Mouse (Mus musculus): ENCODE measurements around the gene Tmcc1. TPM values are rescaled to one million over a fixed set of nuclear protein-coding genes. Genes with fewer than 3 reads are reported as not detected.
"Not testable (repeated sequence)": the region's sequence is repeated elsewhere in the genome, so short reads cannot be mapped to it uniquely, and the experiment has no call there.

The Tmcc1 gene
- total RNA-seq, 2 experiments from 2014 or later: 25.8 to 26.8 TPM

- DNase-seq (ENCODE audit: low spot score in 2 of 2): no peak
Measured at GRCm38 (mm10) chr6:116081375-116081774, 111.9 kb downstream of the Tmcc1 start.

DNA sequence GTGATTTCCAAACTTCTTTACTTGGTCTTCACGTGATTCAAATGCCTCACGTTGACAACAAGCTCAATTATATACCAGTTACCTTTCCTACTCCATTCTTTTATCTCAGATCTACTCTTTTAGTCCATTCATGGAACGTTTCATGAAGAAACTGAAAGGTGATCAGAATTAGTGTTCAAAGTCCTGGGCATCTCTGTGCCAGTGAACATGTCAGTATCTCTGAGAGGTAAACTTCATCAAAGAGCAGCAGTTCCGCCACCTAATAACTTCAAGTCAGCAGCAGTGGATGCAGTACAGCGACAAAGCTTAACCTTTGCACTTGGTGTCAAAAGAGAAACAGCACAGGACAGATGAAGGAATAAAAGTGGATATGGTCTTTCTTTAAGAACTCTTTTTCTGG, 112.5 kb downstream of the Tmcc1 start:
- no peak for DNase-seq (ENCODE audit: low spot score in 2 of 2)

- DNase-seq (ENCODE audit: low spot score in 2 of 2): no peak
Measured at GRCm38 (mm10) chr6:116077608-116078007, 115.7 kb downstream of the Tmcc1 start.

- no peak for DNase-seq (ENCODE audit: low spot score in 2 of 2)
Measured at GRCm38 (mm10) chr6:116074892-116075291, 118.4 kb downstream of the Tmcc1 start.

GRCm38 (mm10) chr6:116073610-116074009, 119.7 kb downstream of the Tmcc1 start:
- DNase-seq (ENCODE audit: low spot score in 2 of 2): no peak

- DNase-seq (ENCODE audit: low spot score in 2 of 2): no peak
Measured at GRCm38 (mm10) chr6:116072746-116073261, 120.5 kb downstream of the Tmcc1 start.

GRCm38 (mm10) chr6:116072221-116072745, 121.0 kb downstream of the Tmcc1 start:
- DNase-seq (ENCODE audit: low spot score in 2 of 2): no peak

GRCm38 (mm10) chr6:116071781-116072180, 121.5 kb downstream of the Tmcc1 start:
- DNase-seq (ENCODE audit: low spot score in 2 of 2): no peak

DNA sequence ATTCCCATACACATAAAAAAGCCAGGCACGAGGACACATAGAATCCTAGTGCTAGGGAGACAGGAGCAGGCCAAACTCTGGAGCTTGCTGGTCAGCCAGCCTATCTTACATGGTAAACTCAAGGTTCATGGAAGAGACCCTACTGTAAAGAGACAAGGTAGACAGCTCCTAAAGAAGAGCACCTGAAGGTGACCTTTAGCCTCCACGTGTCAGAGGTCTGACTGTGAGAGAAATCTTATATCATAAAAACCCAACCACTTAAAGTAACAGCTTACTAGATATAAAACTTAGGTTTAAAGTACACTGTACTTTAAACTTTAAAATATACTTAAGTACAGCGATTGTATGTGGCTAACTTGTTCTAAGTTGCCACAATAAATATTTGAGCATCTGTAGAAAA, 122.7 kb downstream of the Tmcc1 start:
- DNase-seq (ENCODE audit: low spot score in 2 of 2): no peak

- no peak for DNase-seq (ENCODE audit: low spot score in 2 of 2)
Measured at GRCm38 (mm10) chr6:116063516-116063915, 129.8 kb downstream of the Tmcc1 start.

GRCm38 (mm10) chr6:116059542-116059941, 133.7 kb downstream of the Tmcc1 start:
- not testable (repeated sequence) for DNase-seq (ENCODE audit: low spot score in 2 of 2)

DNA sequence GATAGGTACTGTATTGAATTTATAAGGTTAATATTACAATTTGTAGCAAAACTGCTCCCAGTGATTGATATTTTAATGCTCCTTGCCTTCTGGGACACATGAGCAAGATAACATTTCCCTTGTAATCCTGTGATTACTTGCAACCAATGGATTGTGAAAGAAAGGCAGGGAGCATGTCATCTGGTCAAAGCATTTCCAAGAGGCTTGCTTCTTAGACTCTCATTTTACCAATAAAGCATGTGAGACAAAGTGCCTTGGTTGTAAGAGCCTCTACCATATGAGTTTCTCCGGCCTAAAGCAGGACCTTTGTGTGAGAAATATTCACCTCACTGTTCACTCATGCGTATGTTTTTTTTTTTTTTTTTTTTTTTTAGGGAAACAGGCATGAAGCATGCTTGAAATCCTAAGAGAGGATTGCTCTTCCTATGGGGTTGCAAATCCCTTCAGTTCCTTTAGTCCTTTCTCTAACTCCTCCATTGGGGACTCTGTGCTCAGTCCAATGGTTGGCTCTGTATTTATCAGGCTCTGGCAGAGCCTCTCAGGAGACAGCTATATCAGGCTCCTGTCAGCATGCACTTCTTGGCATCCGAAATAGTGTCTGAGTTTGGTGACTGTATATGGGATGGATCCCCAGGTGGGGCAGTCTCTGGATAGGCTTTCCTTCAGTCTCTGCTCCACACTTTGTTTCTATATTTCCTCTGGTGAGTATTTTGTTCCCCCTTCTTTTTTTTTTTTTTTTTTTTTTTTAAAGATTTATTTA, 134.6 kb downstream of the Tmcc1 start:
- no peak for DNase-seq (ENCODE audit: low spot score in 2 of 2)

DNA sequence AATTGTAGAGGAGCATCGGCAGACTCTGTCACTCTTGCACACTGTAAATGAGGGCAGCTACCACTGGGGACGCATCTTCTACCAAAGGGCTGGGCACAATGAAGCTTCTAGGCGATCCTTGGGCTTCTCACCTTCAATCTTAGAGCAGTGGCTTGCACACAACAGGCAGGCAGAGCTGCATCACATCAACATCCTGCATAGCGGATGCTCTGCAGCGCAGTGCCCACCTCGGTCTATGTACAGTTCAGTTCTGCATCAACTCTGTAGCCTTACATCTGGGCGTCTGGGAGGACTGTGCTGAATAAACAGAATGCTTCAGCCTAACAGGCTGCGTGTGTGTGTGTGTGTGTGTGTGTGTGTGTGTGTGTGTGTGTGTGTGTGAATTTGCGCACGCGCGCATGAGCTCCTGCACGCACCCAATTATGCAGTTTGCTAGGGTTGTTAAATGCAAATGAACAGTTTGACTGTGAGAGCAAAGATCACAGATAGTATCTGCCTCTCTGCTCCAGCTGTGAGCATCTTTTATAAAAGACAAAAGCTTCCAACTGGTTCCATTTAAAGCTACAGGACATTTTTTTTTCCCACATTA, 136.5 kb downstream of the Tmcc1 start:
- DNase-seq (ENCODE audit: low spot score in 2 of 2): no peak

- no peak for DNase-seq (ENCODE audit: low spot score in 2 of 2)
Measured at GRCm38 (mm10) chr6:116055766-116056165, 137.5 kb downstream of the Tmcc1 start.

GRCm38 (mm10) chr6:116055001-116055471, 138.2 kb downstream of the Tmcc1 start:
- no peak for DNase-seq (ENCODE audit: low spot score in 2 of 2)

DNA sequence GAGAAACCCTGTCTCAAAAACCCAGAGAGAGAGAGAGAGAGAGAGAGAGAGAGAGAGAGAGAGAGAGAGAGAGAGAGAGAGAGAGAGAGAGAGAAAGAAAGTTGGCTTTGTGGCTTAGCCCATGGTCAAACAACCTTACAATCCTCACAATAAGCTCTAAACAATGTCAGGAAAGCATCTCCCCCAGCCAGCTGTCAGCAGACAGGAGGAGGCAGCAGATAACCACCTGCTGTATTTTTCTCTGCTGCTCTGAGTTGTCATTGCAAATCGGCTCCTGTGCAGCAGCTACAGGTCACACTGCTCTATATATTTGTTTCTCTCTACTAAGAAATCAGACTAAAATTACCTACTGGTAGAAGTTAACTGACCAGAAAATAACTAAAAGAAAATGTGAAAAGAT, 145.4 kb downstream of the Tmcc1 start:
- DNase-seq (ENCODE audit: low spot score in 2 of 2): no peak

DNA sequence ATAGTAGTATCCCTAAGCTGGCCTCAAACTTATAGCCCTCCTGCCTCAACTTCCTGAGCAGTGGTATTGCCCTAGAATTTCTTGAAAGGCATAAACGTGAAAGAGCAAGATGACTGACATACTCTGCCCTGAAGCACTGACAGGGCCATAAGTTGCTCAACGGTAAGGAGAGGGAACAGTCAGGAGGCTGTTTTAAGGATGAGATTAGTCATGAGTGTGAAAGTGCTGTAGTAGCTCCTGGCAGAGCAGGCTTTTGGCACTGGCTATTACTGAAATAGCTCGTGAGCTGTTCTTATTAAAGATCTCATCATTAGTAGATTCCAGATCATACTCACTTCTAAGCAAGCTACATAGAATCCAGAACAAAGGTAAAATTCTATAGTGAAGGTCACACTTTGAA, 145.9 kb downstream of the Tmcc1 start:
- no peak for DNase-seq (ENCODE audit: low spot score in 2 of 2)

- no peak for DNase-seq (ENCODE audit: low spot score in 2 of 2)
Measured at GRCm38 (mm10) chr6:116044039-116044438, 149.2 kb downstream of the Tmcc1 start.

DNA sequence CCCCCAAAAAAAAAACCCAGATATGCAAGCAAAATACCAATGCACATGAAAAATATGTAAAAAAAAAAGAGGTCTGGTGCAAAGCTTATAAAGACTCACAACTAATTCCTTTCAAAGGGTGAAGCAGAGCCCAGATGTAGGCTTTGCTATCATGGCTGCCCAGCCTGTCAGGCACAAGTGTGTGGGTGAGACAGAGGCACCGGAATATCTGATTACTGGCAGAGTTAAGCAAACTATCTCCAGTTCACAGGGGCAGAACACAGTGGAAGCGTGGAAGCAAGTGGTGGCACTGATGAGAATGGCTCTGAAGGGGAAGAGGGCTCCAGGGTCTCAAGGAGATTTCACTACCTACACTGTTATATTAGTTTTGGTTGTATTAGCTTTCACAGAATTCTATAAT, 155.1 kb downstream of the Tmcc1 start:
- no peak for DNase-seq (ENCODE audit: low spot score in 2 of 2)

GRCm38 (mm10) chr6:116037281-116037831, 155.9 kb downstream of the Tmcc1 start:
- DNase-seq (ENCODE audit: low spot score in 2 of 2): no peak

- no peak for DNase-seq (ENCODE audit: low spot score in 2 of 2)
Measured at GRCm38 (mm10) chr6:116036555-116036954, 156.7 kb downstream of the Tmcc1 start.

- no peak for DNase-seq (ENCODE audit: low spot score in 2 of 2)
Measured at GRCm38 (mm10) chr6:116031052-116031451, 162.2 kb downstream of the Tmcc1 start.
